Mouse (Mus musculus) liver, postnatal 0 days (tissue): ENCODE measurements around the gene Mrpl22. TPM values are rescaled to one million over a fixed set of nuclear protein-coding genes. Genes with fewer than 3 reads are reported as not detected.
A peak's percentile ranks its signal among the peaks of the same experiment; 100 is the strongest.
"Not testable (repeated sequence)": the region's sequence is repeated elsewhere in the genome, so short reads cannot be mapped to it uniquely, and the experiment has no call there.

Experiments used
- ATAC-seq: fragments of 200-750 bp; cut with Nextera tagmentation; 2 replicates; pipeline ENCODE4 v1.8.0; 2017; ENCODE audit warnings: mild to moderate bottlenecking, moderate library complexity
- DNase-seq: peaks from one replicate; pipeline ENCODE4 v3.0.0-alpha.2; 2016
- H3K27ac ChIP-seq: fragments of 300-500 bp; sonication (generic); 2 replicates; pipeline ENCODE4 v1.5.1; 2014; ENCODE audit warnings: antibody characterized with exemption, moderate library complexity, mild to moderate bottlenecking, low read depth
- H3K27me3 ChIP-seq: fragments of 300-500 bp; sonication (generic); 2 replicates; pipeline ENCODE4 v1.6.1; 2014; ENCODE audit warnings: low read length, control low read depth, mixed read lengths; ENCODE audit not compliant: insufficient read depth
- H3K36me3 ChIP-seq: fragments of 300-500 bp; sonication (generic); replicated peaks from 2 replicates; pipeline ENCODE4 v1.6.1; 2014; ENCODE audit warnings: mild to moderate bottlenecking, control low read depth, low read length, moderate library complexity, mixed read lengths; ENCODE audit not compliant: insufficient read depth
- H3K4me1 ChIP-seq: fragments of 300-500 bp; sonication (generic); 2 replicates; pipeline ENCODE4 v1.6.1; 2014; ENCODE audit warnings: antibody characterized with exemption, mild to moderate bottlenecking, control low read depth; ENCODE audit not compliant: insufficient read depth
- H3K4me2 ChIP-seq: fragments of 300-500 bp; sonication (generic); 2 replicates; pipeline ENCODE4 v1.6.1; 2014; ENCODE audit warnings: low read depth, mild to moderate bottlenecking, low read length, moderate library complexity, mixed read lengths
- H3K4me3 ChIP-seq: fragments of 300-500 bp; sonication (generic); 2 replicates; pipeline ENCODE4 v1.5.1; 2014; ENCODE audit warnings: low read depth, low read length
- H3K9ac ChIP-seq: fragments of 300-500 bp; sonication (generic); replicated peaks from 2 replicates; pipeline ENCODE4 v1.6.1; 2014; ENCODE audit warnings: mild to moderate bottlenecking, moderate library complexity
- H3K9me3 ChIP-seq: fragments of 300-500 bp; sonication (generic); 2 replicates; pipeline ENCODE4 v1.6.1; 2016; ENCODE audit warnings: mild to moderate bottlenecking, control low read depth, low read length, mixed read lengths
- CTCF ChIP-seq: sonication (generic); IDR thresholded peaks from 2 replicates; pipeline ENCODE4 v1.5.1; 2016; ENCODE audit warnings: antibody characterized with exemption, low read depth
- EP300 ChIP-seq: IDR thresholded peaks from 2 replicates; pipeline ENCODE4 v1.6.1; 2016; ENCODE audit warnings: antibody characterized with exemption, low read depth, mild to moderate bottlenecking
- WGBS: fragments of 180-500 bp; shearing (Covaris S2); extraction: QIAGEN DNeasy Blood & Tissue Kit; methylation state at CpG from one replicate; pipeline ENCODE4 v1.1.7; 2014; ENCODE audit not compliant: insufficient replicate concordance; 5-methylcytosine and 5-hydroxymethylcytosine counted together
- polyA plus RNA-seq: library from polyadenylated mRNA; unstranded; fragments of >200 nt; fragmentation: Nextera tagmentation; extraction: Ambion mirVana; gene quantifications from 2 replicates; pipeline ENCODE4 v1.2.1, GENCODE M21; 2015

The Mrpl22 gene
- polyA plus RNA-seq, 1 experiment from 2014 or later = 87.9 TPM

GRCm38 (mm10) chr11:58215814-58216213, 44.4 kb downstream of the Mrpl22 start:
- Histone ChIP-seq H3K36me3 (peaks cover 18% of the 10 kb centered on the region), H3K4me2 (peak overlapping the region; percentile 71), H3K9ac (peak overlapping the region; percentile 83), H3K4me1 (peaks cover 46% of the 10 kb centered on the region), H3K9me3 (no peaks in the 10 kb centered on the region), H3K4me3 (peak overlapping the region; percentile 69), H3K27ac (peak overlapping the region; percentile 95; the same call in 1 of the 2 replicates), H3K27me3 (no peaks in the 10 kb centered on the region)
- ATAC-seq = no peak
- WGBS = 59% methylated on average over 5 of the region's 5 CpGs
- TF ChIP-seq EP300 (no peak), CTCF (no peak)
- no peak for DNase-seq

- H3K4me1 ChIP-seq = peaks cover 39% of the 10 kb centered on the region
- 64% methylated on average over 6 of the region's 6 CpGs for WGBS
- no peak for ATAC-seq
- H3K9ac ChIP-seq = no peak overlapping the region
- peaks cover 19% of the 10 kb centered on the region for H3K36me3 ChIP-seq
- no peaks in the 10 kb centered on the region for H3K9me3 ChIP-seq
- no peak overlapping the region for H3K27ac ChIP-seq
- peak overlapping the region; percentile 71 for H3K4me2 ChIP-seq
- DNase-seq = no peak
- H3K27me3 ChIP-seq = no peaks in the 10 kb centered on the region
- H3K4me3 ChIP-seq = peak overlapping the region; percentile 69; the same call in 1 of the 2 replicates
- no peak for TF ChIP-seq CTCF
- TF ChIP-seq EP300 = no peak
Measured at GRCm38 (mm10) chr11:58216823-58217222, 45.4 kb downstream of the Mrpl22 start.

- peaks cover 12% of the 10 kb centered on the region for H3K36me3 ChIP-seq
- DNase-seq (no peak), ATAC-seq (no peak)
- H3K9ac ChIP-seq = no peak overlapping the region; the same call in 1 of the 2 replicates
- H3K4me1 ChIP-seq = peaks cover 20% of the 10 kb centered on the region
- WGBS = 34% methylated on average over 4 of the region's 4 CpGs
- no peak overlapping the region for H3K4me3 ChIP-seq
- H3K4me2 ChIP-seq = peak overlapping the region; percentile 33; the same call in 1 of the 2 replicates
- TF ChIP-seq EP300 = no peak
- TF ChIP-seq CTCF = no peak
- no peaks in the 10 kb centered on the region for H3K27me3 ChIP-seq
- no peaks in the 10 kb centered on the region for H3K9me3 ChIP-seq
- H3K27ac ChIP-seq = peak overlapping the region; percentile 59
Measured at GRCm38 (mm10) chr11:58223751-58224150, 52.3 kb downstream of the Mrpl22 start.

GRCm38 (mm10) chr11:58224313-58224712, 52.9 kb downstream of the Mrpl22 start:
- no peak for TF ChIP-seq CTCF
- no peak for TF ChIP-seq EP300
- peak; percentile 63 for DNase-seq
- 15% methylated on average over 7 of the region's 7 CpGs for WGBS
- Histone ChIP-seq H3K4me1 (peaks cover 18% of the 10 kb centered on the region), H3K4me3 (no peak overlapping the region), H3K27ac (peak overlapping the region; percentile 59), H3K9ac (no peak overlapping the region; the same call in 1 of the 2 replicates), H3K27me3 (no peaks in the 10 kb centered on the region), H3K4me2 (peak overlapping the region; percentile 33; the same call in 1 of the 2 replicates), H3K9me3 (no peaks in the 10 kb centered on the region), H3K36me3 (peaks cover 12% of the 10 kb centered on the region)
- peak; percentile 42; the same call in 1 of the 2 replicates for ATAC-seq

GRCm38 (mm10) chr11:58224872-58225271, 53.4 kb downstream of the Mrpl22 start:
- H3K27me3 ChIP-seq, H3K9ac ChIP-seq, H3K9me3 ChIP-seq, H3K4me3 ChIP-seq, DNase-seq, H3K4me2 ChIP-seq, ATAC-seq, H3K27ac ChIP-seq: not testable (repeated sequence)
- H3K36me3 ChIP-seq = peaks cover 11% of the 10 kb centered on the region
- H3K4me1 ChIP-seq = peaks cover 18% of the 10 kb centered on the region
- WGBS = 38% methylated on average over 2 of the region's 2 CpGs

GRCm38 (mm10) chr11:58225655-58226054, 54.2 kb downstream of the Mrpl22 start:
- WGBS = 13% methylated on average over 5 of the region's 5 CpGs
- H3K4me3 ChIP-seq = no peak overlapping the region
- H3K9ac ChIP-seq = no peak overlapping the region

More at GRCm38 (mm10) chr11:58225655-58226054, 54.2 kb downstream of the Mrpl22 start:
- ATAC-seq (peak; percentile 70), DNase-seq (peak; percentile 81)
- no peaks in the 10 kb centered on the region for H3K9me3 ChIP-seq
- no peaks in the 10 kb centered on the region for H3K27me3 ChIP-seq
- H3K4me2 ChIP-seq = peak overlapping the region; percentile 18; the same call in 1 of the 2 replicates
- H3K36me3 ChIP-seq = peaks cover 3% of the 10 kb centered on the region
- peaks cover 18% of the 10 kb centered on the region for H3K4me1 ChIP-seq
- peak; percentile 99 for TF ChIP-seq CTCF
- no peak for TF ChIP-seq EP300
- peak overlapping the region; percentile 66 for H3K27ac ChIP-seq
